Mouse (Mus musculus) layer of hippocampus, adult 6 months (tissue): ENCODE results near the gene Zfp410. TPM values are rescaled to one million over a fixed set of nuclear protein-coding genes. Genes with fewer than 3 reads are reported as not detected.

Source experiments
- long read RNA-seq, 2 experiments: library from polyadenylated mRNA; unstranded; transcript quantifications; one replicate each; pipeline ENCODE4 v2.0.0; 2019 to 2020
- polyA plus RNA-seq: library from polyadenylated mRNA; unstranded; fragments of <200 nt; fragmentation: Nextera tagmentation; gene quantifications from 2 replicates; pipeline ENCODE4 v1.2.3, GENCODE M21; 2021

Gene Zfp410
- 20.4 and 21.8 TPM in 2 replicates for polyA plus RNA-seq
- long read RNA-seq, experiment 1, transcript Zfp410-201 (12 exons, 2,597 nt), result major isoform, 25 of 36 reads
- long read RNA-seq, experiment 1, partial matches to known transcripts, result 3 of 36 reads
- long read RNA-seq, experiment 1, other reads (novel, unspliced or antisense), result 7 of 36 reads
- long read RNA-seq, experiment 2, transcript Zfp410-201 (12 exons, 2,597 nt), result major isoform, 121 of 192 reads
- long read RNA-seq, experiment 2, partial matches to known transcripts, result 11 of 192 reads
- long read RNA-seq, experiment 2, other reads (novel, unspliced or antisense), result 58 of 192 reads

DNA sequence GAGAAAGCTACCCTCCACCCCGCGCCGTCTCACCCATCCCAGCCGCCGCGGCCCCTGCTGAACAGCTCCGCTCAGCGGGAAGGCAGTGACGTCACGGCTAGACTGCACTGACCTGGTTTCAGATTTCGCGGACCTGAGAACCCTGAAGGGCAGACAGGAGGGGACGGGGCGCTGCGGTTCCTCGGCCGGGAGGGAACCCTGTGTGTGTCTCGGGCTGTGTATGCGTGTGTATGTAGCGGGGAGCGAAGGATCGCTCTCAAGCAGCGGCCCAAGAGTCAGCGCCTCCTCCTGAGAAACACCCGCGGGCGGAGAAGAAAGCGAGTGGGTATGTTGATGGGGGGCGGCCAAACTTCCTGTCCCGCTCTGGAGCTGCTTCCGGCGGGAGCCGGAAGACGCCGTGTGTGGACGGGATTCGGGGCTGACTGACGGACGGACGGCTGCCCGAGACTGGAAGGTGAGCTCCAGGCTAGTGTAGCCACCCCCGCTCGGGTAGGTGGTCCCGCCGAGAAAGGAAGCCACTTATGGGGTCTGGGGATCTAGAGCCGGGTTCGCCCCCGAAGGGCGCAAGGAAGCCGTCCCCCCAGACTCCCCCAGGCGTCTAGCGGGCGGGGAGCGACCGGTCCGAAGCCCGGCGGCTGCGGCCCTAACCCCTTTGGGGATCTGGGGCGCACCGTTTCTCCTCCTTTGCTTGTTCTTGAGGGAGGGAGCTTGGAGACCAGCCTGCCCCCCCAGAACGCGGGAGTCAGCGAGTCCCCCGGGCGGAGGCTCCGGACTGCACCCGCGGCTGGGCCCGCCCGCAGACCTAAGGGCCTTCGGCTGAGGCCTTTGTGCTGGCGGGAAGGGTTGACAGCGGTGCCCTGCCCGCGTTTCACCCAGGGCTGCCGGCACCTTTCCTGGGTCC is at the start of gene Zfp410:
TSS of gene Zfp410 (plus strand) at position 132 of the 901 bp plus-strand sequence.

DNA sequence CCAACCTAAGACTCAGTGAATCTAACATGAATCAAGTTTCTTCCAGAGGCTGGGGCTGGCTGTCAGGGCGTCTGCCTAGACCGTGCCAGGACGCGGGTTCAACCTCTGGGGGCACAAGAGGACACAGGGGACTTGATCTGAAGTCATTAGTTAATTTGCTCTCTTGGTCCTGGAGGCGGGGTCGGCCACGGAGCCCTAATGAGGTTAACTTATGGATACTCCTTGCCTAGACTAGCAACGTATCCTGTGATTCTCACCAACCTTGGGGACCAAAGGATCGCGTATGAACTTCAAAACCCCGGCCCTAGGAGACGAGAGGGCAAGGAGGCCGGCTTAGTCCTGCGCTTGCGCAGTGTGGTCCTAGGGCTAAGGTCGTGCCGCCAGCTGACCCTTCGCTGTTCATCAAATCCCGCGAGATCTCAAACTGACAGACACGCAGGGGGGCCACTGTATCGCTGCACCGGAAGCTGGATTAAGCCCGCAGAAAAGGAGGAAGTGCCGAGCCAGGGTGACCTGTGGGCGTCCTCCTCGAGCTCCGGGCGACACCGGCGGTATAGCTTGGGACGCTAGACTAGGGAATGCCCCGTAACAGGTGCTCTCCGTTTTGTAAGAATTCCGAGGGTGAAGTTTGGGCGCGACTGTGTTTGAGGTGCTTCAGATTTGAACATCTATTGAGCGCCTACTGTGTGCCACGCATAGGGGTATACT is 31.6 kb upstream of the Zfp410 start, which contains the start of gene Ptgr2:
TSS of gene Ptgr2 (plus strand) at position 348 of the 708 bp plus-strand sequence.

DNA sequence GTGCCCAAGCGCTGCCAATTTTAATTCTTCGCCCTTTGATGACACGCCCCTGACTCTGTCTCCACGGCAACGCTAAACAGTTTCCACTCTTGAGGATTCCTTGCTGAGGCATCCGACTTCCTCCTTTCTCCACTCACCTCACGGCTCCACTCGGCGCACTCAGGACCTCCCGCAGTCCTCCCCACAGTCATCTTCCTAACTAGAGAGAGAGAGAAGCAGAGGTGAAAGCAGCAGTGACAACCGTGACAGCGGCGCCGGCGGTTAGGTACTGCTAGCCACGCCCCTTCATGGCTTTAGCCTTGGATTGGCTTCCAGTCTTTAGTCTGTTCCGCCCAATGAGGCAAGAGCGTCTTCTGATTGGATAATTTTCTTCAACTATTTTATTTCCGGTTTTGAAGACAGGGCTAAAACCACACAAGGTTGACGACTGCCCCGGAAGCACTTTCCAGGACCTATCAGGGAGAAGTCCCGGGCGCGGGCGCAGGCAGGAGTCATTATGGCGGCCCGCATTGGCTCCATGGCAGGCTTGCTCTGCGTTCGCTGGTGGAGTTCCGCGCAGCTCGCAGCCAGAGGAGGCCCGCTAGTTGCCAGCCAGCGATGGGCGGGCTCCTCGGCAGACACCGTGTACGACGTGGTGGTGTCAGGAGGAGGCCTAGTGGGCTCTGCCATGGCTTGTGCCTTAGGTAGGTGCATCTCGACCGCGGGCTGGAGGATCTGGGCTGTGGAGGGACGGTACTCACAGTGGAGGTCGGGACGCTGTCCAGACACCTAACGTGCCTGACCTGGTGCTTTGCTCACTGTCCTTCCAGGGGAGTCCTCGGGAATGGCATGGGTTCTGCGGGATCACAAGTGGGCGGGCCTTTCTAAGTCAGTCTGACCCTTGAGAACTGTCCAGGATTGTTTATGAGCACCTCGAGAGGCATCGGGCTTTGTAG is 45.2 kb downstream of the Zfp410 start, which contains the start of the genes Coq6 and Fam161b:
TSS of gene Coq6 (plus strand) at position 103 of the 935 bp plus-strand sequence.
TSS of gene Fam161b (minus strand) at position 279 of the 935 bp plus-strand sequence.

Other genes starting within 250 kb of the Zfp410 start
- 13.9 and 15.2 TPM in 2 replicates for gene Acot5, start 247.5 kb upstream of the Zfp410 start, polyA plus RNA-seq
- gene Acot6, start 216.2 kb upstream of the Zfp410 start, polyA plus RNA-seq, result 2.0 and 2.2 TPM in 2 replicates
- 20.4 and 21.2 TPM in 2 replicates for gene Dnal1, start 202.5 kb upstream of the Zfp410 start, polyA plus RNA-seq
- gene Pnma1, start 168.4 kb upstream of the Zfp410 start, polyA plus RNA-seq, result 3.5 and 5.8 TPM in 2 replicates
- 6.0 and 8.0 TPM in 2 replicates for gene Elmsan1, start 98.0 kb upstream of the Zfp410 start, polyA plus RNA-seq
- 22.2 and 35.4 TPM in 2 replicates for gene Ptgr2, start 31.6 kb upstream of the Zfp410 start, polyA plus RNA-seq
- gene Coq6, start 44.8 kb downstream of the Zfp410 start, polyA plus RNA-seq, result 22.0 and 22.8 TPM in 2 replicates
- gene Fam161b, start 45.0 kb downstream of the Zfp410 start, polyA plus RNA-seq, result 6.8 TPM in 2 replicates
- 10.9 and 13.0 TPM in 2 replicates for gene Entpd5, start 92.2 kb downstream of the Zfp410 start, polyA plus RNA-seq
- gene Bbof1, start 92.2 kb downstream of the Zfp410 start, polyA plus RNA-seq, result 1.1 and 1.5 TPM in 2 replicates
- gene Rnf113a2, start 100.3 kb downstream of the Zfp410 start, polyA plus RNA-seq, result 18.2 and 19.2 TPM in 2 replicates
- gene Aldh6a1, start 134.2 kb downstream of the Zfp410 start, polyA plus RNA-seq, result 61.7 and 75.7 TPM in 2 replicates
- gene Lin52, start 134.6 kb downstream of the Zfp410 start, polyA plus RNA-seq, result 39.6 and 39.7 TPM in 2 replicates